Mouse (Mus musculus): ENCODE results near the gene Cel. TPM values are rescaled to one million over a fixed set of nuclear protein-coding genes. Genes with fewer than 3 reads are reported as not detected.
A peak's percentile ranks its signal among the peaks of the same experiment; 100 is the strongest.

Gene Cel
- polyA plus RNA-seq, 1 experiment from 2014 or later = 3.3 TPM

- Histone ChIP-seq H3K4me3 (ENCODE audit: low read depth, low read length) (no peak overlapping the region), H3K4me1 (replicated peaks; ENCODE audit: control insufficient read depth, insufficient read depth) (no peaks in the 10 kb centered on the region), H3K4me2 (replicated peaks; ENCODE audit: low read depth) (no peak overlapping the region), H3K9me3 (ENCODE audit: control insufficient read depth, low read length) (no peaks in the 10 kb centered on the region), H3K36me3 (ENCODE audit: control insufficient read depth, insufficient read depth, low read length) (peaks cover 10% of the 10 kb centered on the region; the same call in 1 of the 2 replicates), H3K27ac (replicated peaks) (no peak overlapping the region), H3K9ac (ENCODE audit: low read length) (no peak overlapping the region), H3K27me3 (ENCODE audit: control insufficient read depth, insufficient read depth, low read length) (no peaks in the 10 kb centered on the region)
- DNase-seq (ENCODE audit: low spot score) (no peak), ATAC-seq (ENCODE audit: low FRiP score, low TSS enrichment) (no peak)
- TF ChIP-seq CTCF (IDR thresholded peaks at IDR 0.05; ENCODE audit: low read depth) (no peak), EP300 (optimal IDR thresholded peaks at IDR 0.05) (no peak)
Measured at GRCm38 (mm10) chr2:28563830-28564229, 627 bp upstream of the Cel start.

GRCm38 (mm10) chr2:28557452-28557851 lies 5.8 kb downstream of the Cel start:
- Histone ChIP-seq H3K27me3 (ENCODE audit: control insufficient read depth, insufficient read depth, low read length) (no peaks in the 10 kb centered on the region), H3K4me3 (ENCODE audit: low read depth, low read length) (no peak overlapping the region), H3K27ac (replicated peaks) (no peak overlapping the region), H3K9ac (ENCODE audit: low read length) (no peak overlapping the region), H3K4me1 (replicated peaks; ENCODE audit: control insufficient read depth, insufficient read depth) (no peaks in the 10 kb centered on the region), H3K36me3 (ENCODE audit: control insufficient read depth, insufficient read depth, low read length) (peaks cover 3% of the 10 kb centered on the region; the same call in 1 of the 2 replicates), H3K9me3 (ENCODE audit: control insufficient read depth, low read length) (no peaks in the 10 kb centered on the region), H3K4me2 (replicated peaks; ENCODE audit: low read depth) (no peak overlapping the region)
- DNase-seq (ENCODE audit: low spot score) (no peak), ATAC-seq (ENCODE audit: low FRiP score, low TSS enrichment) (no peak)
- TF ChIP-seq EP300 (optimal IDR thresholded peaks at IDR 0.05) = no peak
- TF ChIP-seq CTCF (IDR thresholded peaks at IDR 0.05; ENCODE audit: low read depth) = no peak
- 72% methylated on average over 5 of the region's 5 CpGs for WGBS

- H3K4me3 ChIP-seq (ENCODE audit: low read depth, low read length) = no peak overlapping the region
- no peak overlapping the region for H3K9ac ChIP-seq (ENCODE audit: low read length)
- H3K4me1 ChIP-seq (replicated peaks; ENCODE audit: control insufficient read depth, insufficient read depth) = no peaks in the 10 kb centered on the region
- WGBS = 93% methylated on average over 5 of the region's 5 CpGs
- H3K36me3 ChIP-seq (ENCODE audit: control insufficient read depth, insufficient read depth, low read length) = peaks cover 36% of the 10 kb centered on the region
- H3K9me3 ChIP-seq (ENCODE audit: control insufficient read depth, low read length) = no peaks in the 10 kb centered on the region
- H3K27ac ChIP-seq (replicated peaks) = no peak overlapping the region
- TF ChIP-seq CTCF (IDR thresholded peaks at IDR 0.05; ENCODE audit: low read depth) = no peak
- TF ChIP-seq EP300 (optimal IDR thresholded peaks at IDR 0.05) = no peak
- H3K4me2 ChIP-seq (replicated peaks; ENCODE audit: low read depth) = no peak overlapping the region
- ATAC-seq (ENCODE audit: low FRiP score, low TSS enrichment) (no peak), DNase-seq (ENCODE audit: low spot score) (no peak)
- no peaks in the 10 kb centered on the region for H3K27me3 ChIP-seq (ENCODE audit: control insufficient read depth, insufficient read depth, low read length)
Measured at GRCm38 (mm10) chr2:28552301-28552700, 10.9 kb downstream of the Cel start.

GRCm38 (mm10) chr2:28549157-28549556 lies 14.0 kb downstream of the Cel start:
- no peak overlapping the region for H3K4me3 ChIP-seq (ENCODE audit: low read depth, low read length)
- H3K9ac ChIP-seq (ENCODE audit: low read length) = no peak overlapping the region
- no peaks in the 10 kb centered on the region for H3K9me3 ChIP-seq (ENCODE audit: control insufficient read depth, low read length)
- H3K4me1 ChIP-seq (replicated peaks; ENCODE audit: control insufficient read depth, insufficient read depth) = no peaks in the 10 kb centered on the region
- no peak overlapping the region for H3K4me2 ChIP-seq (replicated peaks; ENCODE audit: low read depth)
- no peak for DNase-seq (ENCODE audit: low spot score)
- peaks cover 49% of the 10 kb centered on the region for H3K36me3 ChIP-seq (ENCODE audit: control insufficient read depth, insufficient read depth, low read length)
- TF ChIP-seq EP300 (optimal IDR thresholded peaks at IDR 0.05) (no peak), CTCF (IDR thresholded peaks at IDR 0.05; ENCODE audit: low read depth) (no peak)
- WGBS = 83% methylated on average over 13 of the region's 13 CpGs
- H3K27me3 ChIP-seq (ENCODE audit: control insufficient read depth, insufficient read depth, low read length) = no peaks in the 10 kb centered on the region
- ATAC-seq (ENCODE audit: low FRiP score, low TSS enrichment) = no peak
- H3K27ac ChIP-seq (replicated peaks) = no peak overlapping the region

- H3K4me2 ChIP-seq (replicated peaks; ENCODE audit: low read depth) = no peak overlapping the region
- DNase-seq (ENCODE audit: low spot score) = peak; percentile 89
- ATAC-seq (ENCODE audit: low FRiP score, low TSS enrichment) = peak; percentile 67
- peaks cover 53% of the 10 kb centered on the region for H3K36me3 ChIP-seq (ENCODE audit: control insufficient read depth, insufficient read depth, low read length)
- 46% methylated on average over 11 of the region's 11 CpGs for WGBS
- H3K9ac ChIP-seq (ENCODE audit: low read length) = no peak overlapping the region
- no peaks in the 10 kb centered on the region for H3K4me1 ChIP-seq (replicated peaks; ENCODE audit: control insufficient read depth, insufficient read depth)
- H3K9me3 ChIP-seq (ENCODE audit: control insufficient read depth, low read length) = no peaks in the 10 kb centered on the region
- peak; percentile 99 for TF ChIP-seq CTCF (IDR thresholded peaks at IDR 0.05; ENCODE audit: low read depth)
- TF ChIP-seq EP300 (optimal IDR thresholded peaks at IDR 0.05) = no peak
- no peak overlapping the region for H3K27ac ChIP-seq (replicated peaks)
- no peaks in the 10 kb centered on the region for H3K27me3 ChIP-seq (ENCODE audit: control insufficient read depth, insufficient read depth, low read length)
- H3K4me3 ChIP-seq (ENCODE audit: low read depth, low read length) = no peak overlapping the region
Measured at GRCm38 (mm10) chr2:28547237-28548172, 15.7 kb downstream of the Cel start.

GRCm38 (mm10) chr2:28546560-28546959 lies 16.6 kb downstream of the Cel start:
- H3K36me3 ChIP-seq (ENCODE audit: control insufficient read depth, insufficient read depth, low read length) = peaks cover 48% of the 10 kb centered on the region
- no peak for DNase-seq (ENCODE audit: low spot score)
- H3K4me3 ChIP-seq (ENCODE audit: low read depth, low read length) = no peak overlapping the region
- H3K4me2 ChIP-seq (replicated peaks; ENCODE audit: low read depth) = no peak overlapping the region
- 77% methylated on average over 6 of the region's 6 CpGs for WGBS
- no peak for TF ChIP-seq EP300 (optimal IDR thresholded peaks at IDR 0.05)
- H3K9me3 ChIP-seq (ENCODE audit: control insufficient read depth, low read length) = no peaks in the 10 kb centered on the region
- H3K9ac ChIP-seq (ENCODE audit: low read length) = no peak overlapping the region
- no peaks in the 10 kb centered on the region for H3K4me1 ChIP-seq (replicated peaks; ENCODE audit: control insufficient read depth, insufficient read depth)
- no peaks in the 10 kb centered on the region for H3K27me3 ChIP-seq (ENCODE audit: control insufficient read depth, insufficient read depth, low read length)
- ATAC-seq (ENCODE audit: low FRiP score, low TSS enrichment) = no peak
- no peak overlapping the region for H3K27ac ChIP-seq (replicated peaks)

Measured in stomach, postnatal 0 days (tissue).